Mouse (Mus musculus): ENCODE results near the gene Ell3.

Ell3 gene

DNA sequence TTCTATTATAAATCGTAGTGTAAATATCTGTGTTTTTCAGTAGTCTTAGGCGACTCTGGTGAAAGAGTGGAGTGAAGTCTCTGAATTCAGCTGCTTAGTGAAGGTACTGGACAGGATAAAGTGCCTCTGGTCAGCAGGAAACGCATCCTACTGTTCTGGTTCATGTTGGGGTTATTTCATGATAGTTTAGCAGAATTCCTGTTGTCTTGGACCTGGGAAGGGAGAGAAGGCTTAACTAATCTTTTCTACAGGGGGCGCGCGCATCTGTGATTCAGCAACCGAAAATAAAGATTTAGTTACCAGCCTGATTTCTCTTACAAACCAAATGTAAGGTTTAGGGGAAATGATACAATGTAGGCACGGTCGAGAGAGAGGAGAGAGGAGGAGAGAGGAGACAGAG is 4.1 kb upstream of the Ell3 start:
- DNase-seq (ENCODE audit: low spot score in 2 of 2) = peak in 1 of 2 experiments; percentile 57

DNA sequence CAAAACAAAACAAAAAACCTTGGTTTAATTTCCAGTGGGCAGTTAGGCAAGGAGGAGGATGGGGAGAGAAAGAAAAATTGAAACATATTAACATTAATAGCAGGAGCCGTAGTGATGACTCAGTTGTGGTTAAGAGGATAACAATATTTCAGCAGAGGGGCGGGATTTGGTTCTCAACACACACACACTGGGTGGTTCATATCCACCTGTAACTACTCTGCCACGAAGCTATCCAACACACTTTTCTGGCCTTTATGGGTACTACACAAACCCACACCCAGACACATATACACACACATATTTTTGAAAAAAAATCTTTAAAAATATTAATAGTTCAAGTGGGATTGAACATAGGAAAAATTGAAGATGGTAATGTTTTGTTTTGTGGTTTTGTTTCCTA is 2.9 kb upstream of the Ell3 start:
- DNase-seq (ENCODE audit: low spot score in 2 of 2) = no peak

DNA sequence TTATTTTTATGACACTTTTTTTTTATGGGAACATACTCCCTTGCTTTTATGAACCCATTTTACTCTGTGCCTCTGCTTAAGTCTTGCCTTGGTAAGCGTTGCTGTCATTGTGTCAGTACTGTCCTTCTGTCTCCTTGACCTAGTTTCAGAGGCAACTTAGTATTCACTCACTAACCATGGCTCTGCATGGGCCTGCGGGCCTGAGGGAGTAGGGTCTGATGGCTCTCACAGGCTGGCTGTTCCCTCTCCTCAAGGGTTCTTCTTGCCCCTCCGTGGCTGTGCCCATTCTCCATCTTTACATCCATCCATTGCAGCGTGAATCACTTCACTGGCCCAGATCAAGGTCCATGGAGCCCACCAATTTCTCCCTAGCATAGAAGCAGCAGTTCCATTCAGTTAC is 2.4 kb upstream of the Ell3 start:
- DNase-seq (ENCODE audit: low spot score in 2 of 2) = no peak

DNA sequence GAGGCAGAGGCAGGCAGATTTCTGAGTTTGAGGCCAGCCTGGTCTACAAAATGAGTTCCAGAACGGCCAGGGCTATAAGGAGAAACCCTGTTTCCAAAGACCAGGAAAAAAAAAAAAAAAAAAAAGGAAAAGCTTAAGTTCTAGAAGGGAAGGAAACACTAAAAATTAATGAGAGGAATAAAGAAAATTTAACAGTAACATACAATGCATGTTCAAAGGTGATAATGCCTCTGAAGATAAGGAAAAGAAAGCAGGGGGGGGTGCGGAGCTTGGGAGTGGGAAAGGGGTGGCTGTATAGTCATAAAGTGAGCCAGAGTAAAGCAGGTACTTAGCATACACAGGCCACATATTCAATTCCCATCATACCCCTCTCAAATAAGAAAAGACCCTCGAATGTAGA is 1.0 kb upstream of the Ell3 start:
- DNase-seq (ENCODE audit: low spot score in 2 of 2) = no peak

DNA sequence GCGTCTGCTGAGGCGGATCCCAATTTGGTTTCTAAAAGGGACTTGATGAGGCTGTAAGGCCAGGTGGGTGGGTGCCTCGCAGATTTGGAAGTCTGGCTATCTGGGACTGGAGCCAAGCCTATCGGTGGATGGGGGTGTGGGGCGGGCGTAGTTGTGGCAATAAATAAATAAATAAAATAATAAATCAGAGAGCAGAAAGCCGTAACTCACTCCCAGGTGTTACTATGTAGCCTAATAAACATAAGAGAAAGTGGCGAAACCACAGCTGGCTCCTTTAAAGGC is 1.1 kb downstream of the Ell3 start:
- no peak for DNase-seq (ENCODE audit: low spot score in 2 of 2)

DNA sequence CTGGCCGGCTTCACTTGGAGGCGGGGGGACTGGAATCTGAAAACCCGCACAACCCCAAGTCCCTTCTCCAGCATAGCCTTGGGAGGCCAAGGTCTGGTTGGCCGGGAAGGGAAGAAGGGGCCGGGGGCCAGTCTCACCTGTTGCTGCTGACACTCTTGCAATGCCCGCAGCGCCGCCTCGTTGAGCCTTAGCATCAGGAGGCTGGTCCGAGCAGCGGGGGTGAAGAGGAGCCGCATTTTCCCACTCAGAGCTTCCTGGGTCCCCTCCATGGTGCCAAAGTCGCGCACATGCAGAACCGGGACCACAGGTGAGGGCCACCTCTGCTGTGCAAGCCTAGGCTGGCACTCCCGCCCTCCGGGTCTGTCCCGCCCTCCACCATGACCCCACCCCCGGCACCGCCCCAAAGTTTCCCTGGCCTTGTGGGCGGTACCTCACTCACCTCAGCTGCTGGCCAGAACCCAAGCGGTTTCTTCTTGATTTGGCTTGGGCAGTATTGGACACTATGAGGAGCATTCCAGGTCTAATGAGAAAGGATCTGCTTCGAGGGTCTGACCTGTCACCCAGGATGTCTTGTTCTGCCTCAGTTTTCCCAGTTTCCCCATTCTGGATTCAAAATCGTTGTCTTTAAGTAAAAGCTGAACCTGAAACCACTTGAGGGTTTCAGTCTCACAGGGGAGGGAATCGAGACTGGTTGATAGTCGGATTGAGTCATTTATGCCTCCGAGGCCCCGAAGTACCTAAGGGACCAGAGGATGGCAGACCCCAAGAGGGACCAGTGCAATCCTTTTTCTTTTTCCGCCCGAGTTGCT is 1.6 kb downstream of the Ell3 start:
- no peak for DNase-seq (ENCODE audit: low spot score in 2 of 2)

DNA sequence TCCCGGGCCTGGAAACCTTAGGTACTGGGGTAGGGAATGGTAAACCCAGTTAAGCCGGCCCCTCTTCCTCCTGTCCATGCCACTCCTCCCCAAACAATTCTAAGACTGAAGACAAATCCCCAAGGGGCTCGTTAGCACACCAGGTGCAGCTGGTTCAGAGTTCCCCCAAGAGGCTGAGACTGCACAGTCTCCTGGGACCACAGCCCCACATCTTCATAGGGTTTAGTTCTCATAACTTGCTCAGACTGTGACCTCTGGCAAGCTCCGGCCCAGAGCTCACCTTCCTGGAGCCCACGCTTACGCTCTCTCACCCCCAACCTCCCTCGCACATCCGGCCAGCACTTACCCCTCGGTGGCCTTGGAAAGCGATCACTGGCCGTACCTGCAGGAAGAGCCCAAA is 2.3 kb downstream of the Ell3 start:
- DNase-seq (ENCODE audit: low spot score in 2 of 2) = no peak

DNA sequence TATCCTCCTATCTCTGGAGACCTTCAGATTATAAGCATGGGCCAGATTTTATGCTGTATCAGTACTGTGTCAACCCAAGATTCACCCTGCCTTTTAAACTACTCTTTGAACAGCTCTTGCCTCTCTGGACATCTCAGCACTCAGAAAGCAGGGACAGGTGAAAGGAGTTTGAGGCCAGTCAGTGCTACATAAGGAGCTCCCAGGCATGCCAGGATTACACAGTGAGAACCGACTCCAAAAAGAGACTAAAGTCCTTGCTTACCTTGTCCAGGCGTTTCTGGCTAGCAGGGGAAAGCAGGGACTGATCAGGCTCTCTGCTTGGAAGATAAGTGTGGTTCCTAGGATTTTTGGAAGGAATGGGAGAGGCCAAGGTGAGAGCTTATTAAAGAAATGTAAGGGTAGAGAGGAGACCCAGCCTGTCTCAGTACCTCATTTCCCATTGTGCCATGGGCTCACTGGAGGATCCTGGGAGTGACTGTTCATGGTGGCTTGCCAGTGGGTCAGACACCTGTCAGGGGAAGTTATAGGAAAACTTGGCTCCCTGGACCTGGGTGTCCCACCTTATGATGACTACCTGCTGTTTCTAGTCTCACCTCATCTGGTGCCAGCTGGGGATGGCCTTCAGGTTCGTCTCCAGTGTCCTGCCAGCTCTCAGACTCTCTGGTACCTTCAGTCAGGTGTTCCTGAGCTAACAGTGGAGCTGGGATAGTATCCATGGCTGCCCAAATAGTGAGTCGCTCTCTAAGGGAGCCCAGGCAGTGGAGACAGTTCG is 3.1 kb downstream of the Ell3 start:
- DNase-seq (ENCODE audit: low spot score in 2 of 2) = no peak

DNA sequence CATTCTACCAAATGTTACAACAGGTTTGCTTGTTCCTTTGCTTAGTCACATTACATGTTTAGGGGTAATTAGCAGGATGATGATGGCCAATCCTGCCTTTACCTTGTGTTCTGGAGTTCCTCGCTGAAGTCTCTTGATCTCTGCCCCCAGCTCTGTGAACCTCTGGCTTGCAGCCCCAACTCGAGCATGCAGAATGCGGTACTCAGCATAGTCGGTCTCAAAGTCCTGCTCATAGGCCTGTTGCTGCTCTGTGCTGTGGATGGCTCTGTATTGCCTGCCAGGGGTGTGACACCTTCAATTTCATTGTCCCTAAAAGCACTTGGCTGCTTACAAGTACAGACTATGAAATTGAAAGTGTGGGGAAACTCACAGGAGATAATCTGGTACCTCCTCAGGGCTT is 4.3 kb downstream of the Ell3 start:
- no peak for DNase-seq (ENCODE audit: low spot score in 2 of 2)

DNA sequence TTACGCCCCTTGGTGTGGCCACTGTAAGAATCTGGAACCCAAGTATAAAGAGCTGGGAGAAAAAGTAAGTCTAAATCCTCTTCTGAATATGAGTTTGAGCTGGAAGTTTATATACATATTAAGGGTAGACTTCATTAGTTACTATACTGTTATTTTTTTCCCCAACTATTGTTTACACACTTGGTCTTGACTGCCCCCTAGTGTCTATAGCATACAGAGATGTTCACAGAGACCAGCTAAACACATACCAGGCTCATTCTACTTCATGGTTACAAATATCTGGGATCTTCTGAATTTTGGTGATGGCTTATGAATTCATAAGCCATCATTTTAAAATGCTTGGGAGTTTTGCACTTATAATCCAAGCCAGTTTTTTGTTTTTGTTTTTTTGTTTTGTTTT is 9.2 kb downstream of the Ell3 start:
- DNase-seq (ENCODE audit: low spot score in 2 of 2) = no peak

DNA sequence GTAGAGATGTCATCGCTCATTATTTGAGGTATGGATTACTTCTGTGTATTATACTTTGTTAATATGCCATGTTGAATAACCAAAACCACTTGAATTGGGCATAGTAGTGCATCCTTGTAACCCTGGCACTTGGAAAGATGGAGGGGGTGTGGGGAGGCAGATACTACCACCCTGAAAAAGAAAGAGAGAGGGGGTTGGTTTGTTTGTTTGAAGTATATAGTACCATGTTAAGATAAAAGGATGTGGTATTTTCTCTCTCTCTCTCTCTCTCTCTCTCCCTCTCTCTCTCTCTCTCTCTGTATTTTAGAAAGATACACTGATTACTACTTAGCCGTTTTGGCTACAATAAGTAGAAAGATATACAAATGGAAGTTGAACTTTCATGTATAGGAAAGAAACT is 18.2 kb downstream of the Ell3 start:
- DNase-seq (ENCODE audit: low spot score in 2 of 2) = no peak

DNA sequence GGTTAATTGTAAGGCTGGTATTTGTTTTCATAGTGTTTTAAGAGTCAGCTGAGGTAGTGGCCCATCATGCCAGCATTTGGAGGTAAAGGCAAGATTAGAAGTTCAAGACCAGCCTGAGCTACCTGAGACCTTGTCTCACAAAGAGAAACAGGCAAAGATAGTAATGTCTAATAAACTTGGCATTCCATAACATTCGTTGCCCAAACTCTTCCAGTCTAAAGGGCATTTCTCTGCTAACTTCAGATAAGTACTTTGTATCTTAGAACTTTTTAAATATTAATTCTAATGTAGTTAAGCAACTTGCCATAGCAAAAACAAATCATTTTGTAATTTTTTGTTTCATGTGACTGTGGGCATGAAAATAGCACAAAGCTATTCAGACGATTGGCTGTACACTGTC is 20.9 kb downstream of the Ell3 start:
- DNase-seq (ENCODE audit: low spot score in 2 of 2) = no peak

DNA sequence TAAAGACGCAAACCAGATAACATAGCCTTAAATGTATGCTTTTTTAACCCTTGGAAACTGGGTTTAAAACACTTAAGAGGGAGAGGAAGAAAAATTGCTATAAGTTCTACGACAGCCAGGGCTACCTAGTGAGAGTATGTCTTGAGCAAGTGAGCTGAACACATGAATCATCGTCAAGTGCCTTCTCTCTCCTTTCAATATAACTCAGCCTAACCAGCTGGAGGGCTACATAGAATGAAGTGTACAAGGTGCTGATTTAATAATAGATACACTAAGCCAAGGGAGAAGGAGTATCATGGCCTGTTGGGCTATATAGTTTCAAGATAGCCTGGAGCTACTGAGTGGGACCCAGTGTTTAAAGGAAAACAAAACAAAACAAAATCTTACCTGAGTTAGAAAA is 25.6 kb downstream of the Ell3 start:
- DNase-seq (ENCODE audit: low spot score in 2 of 2) = no peak

DNA sequence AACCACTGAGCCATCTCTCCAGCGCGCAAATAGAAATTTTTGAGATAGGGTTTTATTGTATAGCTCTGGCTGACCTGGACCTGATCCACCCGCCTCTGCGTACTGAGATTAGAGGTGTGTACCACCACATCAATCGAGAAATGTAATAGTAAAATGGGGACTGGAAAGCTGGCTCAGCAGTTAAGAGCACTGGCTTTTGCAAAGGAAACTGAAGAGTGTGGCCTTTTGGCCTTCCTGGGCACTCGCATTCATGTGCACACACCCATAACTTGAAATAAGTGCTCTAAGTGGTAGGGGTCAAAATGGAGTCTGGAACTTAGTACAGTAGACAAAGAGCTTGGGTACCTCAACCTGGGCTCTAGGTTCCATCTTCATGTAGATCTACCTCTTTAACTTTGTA is 27.7 kb downstream of the Ell3 start:
- DNase-seq (ENCODE audit: low spot score in 2 of 2) = no peak

DNA sequence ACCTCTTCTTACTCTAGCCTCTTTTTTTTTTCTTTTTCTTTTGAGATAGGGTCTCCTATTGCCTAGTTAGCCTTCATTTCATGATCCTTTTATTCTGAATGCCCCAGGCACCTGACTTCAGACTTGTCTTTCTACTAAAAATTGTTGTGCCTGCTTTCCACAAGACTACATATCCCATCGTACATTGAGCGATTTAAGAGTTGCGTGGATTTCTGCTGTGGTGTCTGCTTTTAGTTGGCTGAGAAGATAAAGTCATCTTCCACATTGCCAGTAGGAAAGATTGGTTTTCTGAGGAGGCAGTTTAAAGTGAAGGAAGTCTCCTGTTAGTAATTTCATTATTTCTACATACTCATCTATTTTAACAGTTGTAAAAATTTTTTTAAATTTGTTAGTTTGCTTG is 28.5 kb downstream of the Ell3 start:
- peak in 1 of 2 experiments; percentile 29 for DNase-seq (ENCODE audit: low spot score in 2 of 2)

DNA sequence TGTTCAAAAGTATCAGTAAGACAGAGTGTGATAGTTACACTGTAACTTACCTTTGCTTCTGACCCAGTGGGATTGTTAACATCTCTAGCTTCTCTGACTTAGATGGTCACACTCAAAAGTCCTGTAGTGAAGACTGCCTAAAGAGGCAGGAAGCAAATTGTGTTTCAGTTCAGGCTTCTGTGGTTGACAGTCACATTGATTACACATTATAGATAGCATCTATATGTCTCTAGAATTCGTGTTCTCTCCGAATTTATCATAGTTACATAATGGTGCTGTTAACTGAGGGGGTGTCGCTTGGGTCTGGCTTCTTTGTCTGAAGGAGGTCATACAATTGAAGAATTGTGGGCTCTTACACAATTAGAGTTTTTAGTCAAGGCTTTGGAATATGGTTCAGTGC is 29.0 kb downstream of the Ell3 start:
- DNase-seq (ENCODE audit: low spot score in 2 of 2) = no peak

DNA sequence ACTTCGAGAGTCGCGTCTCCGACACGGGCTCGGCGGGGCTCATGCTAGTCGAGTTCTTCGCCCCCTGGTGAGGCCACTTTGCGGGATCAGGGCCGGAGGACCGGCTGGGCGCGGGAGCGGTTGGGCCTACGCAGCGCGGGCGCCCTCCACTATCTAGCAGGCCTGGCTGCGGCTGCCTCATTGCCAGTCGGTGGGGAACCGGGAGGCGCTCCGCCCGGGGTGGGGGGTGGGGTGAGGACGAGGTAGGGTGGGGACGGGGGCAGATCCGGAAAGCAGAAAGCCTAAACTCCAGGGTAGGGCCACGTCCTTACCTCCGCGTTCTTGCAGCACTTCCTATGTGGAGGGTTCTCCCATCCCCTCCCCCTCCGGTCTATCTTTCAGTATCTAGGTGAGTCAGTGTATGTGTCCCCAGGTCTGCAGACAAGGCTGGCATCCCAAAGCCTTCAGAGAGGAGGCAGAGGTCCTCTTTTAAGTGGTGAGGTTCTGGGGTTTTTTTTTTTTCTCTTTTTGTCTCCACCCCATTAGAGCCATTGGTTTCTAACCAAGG is 29.9 kb downstream of the Ell3 start:
- no peak for DNase-seq (ENCODE audit: low spot score in 2 of 2)

DNA sequence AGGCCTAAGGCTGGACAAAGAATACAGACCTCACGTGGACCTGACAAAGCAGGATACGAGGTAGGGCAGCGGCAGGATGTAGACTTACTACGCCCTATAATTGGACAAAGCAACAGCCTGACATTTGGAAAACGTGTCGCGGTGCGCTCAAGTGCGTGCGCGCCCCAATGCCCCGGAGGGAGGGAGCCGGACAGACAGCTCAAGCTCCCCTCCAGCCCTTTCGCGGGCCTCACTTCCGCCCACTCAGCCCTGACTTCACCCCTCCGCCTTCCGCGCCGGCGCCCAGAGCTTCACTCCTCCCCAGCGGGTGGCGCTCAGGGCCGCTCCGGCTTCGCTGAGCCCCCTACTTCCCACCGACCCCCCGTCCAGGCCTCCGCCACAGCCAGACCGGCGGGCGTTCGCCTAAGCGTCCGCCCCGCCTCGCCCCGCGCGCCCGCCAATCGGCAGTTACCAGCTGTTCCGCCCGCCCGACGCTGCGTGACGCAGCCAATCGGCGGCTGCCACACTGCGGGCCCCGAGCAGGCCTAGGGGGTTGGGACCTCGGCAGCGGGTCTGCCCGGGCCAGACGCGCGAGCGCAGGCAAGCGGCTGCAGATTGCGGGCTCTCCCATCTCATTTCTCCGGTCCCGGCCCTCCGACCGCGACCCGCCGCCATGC is 30.6 kb downstream of the Ell3 start, which contains the start of the genes Pdia3 and Catsper2:
Gene Pdia3 (plus strand): TSS at position 389 of the 656 bp plus-strand sequence.
Gene Catsper2 (minus strand): TSS at position 406 of the 656 bp plus-strand sequence.
- peak; percentile 96 to 97 for DNase-seq (ENCODE audit: low spot score in 2 of 2)

DNA sequence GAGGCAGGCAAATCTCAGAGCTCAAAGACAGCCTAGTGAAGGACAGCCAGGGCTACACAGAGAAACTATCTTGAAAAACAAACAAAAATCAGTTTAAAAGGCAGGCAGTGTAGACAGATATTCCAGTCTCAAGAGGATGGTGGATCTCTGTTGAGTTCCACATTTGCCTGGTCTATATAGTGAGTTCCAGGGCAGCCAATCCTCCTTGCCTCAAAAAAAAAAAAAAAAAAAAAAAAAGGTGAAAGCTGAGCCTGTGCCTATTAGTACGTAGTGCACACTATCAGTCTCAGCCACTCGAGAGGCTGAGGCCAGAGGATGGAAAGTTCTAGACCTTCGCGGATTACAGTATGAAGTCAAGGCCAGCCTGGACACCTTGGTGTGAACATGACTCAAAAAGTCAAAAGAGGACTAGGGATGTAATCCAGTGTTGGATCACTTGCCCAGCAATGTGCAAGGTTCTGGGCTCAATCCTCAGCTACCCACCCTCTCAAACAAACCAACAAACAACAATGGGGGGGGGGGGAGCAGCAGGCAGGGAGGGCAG is 31.2 kb downstream of the Ell3 start:
- DNase-seq (ENCODE audit: low spot score in 2 of 2) = no peak

DNA sequence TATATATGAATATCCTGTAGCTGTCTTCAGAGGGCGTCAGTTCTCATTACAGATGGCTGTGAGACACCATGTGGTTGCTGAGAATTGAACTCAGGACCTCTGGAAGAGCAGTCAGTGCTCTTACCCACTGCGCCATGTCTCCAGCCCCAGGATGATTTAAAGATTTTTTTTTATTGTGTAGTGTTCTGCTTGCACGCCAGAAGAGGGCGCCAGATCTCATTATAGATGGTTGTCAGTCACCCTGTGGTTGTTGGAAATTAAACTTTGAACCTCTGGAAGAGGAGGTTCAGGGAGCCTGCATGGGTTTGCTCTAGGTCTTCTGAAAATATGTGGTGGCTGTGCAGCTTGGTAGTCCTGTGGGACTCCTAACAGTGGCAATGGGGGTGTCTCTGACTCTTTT is 35.9 kb downstream of the Ell3 start:
- no peak for DNase-seq (ENCODE audit: low spot score in 2 of 2)

DNA sequence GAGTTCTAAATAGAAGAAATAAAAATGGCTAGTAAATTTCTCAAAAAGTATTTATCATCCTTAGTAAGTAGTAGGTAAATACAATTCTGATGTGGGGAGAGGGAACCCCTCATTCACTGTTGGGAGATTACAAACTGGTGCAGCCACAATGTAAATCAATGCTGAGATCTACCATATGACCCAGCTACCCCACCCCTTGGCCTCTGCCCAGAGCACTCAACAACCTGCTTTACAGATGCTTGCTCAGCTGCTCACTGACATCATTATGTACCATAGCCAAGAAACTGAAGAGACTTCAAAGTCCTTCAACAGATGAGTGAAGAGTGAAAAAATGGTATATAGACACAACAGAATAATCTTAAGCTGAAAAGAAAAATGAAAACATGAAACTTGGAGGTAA is 40.8 kb downstream of the Ell3 start:
- no peak for DNase-seq (ENCODE audit: low spot score in 2 of 2)

DNA sequence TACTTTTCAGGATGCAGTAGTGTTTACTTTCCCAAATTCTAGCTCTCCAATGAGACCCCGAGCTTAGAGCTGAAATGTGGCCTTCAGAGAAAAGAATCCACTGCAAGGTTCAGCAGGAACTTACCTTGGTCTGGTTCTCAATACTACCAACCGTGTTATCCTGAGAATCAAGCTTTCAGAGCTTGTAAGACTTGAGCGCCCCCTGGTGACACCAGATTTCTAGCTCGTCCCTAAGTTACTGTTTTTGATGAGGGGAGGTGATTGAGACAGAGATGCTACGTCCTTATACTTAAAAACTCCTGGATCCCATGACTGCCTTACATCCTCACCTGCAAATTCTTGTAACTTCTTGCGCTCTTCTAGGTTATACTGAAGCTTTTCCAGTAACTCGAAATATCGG is 47.5 kb downstream of the Ell3 start:
- peak; percentile 89 to 91 for DNase-seq (ENCODE audit: low spot score in 2 of 2)
